Mouse (Mus musculus) lung, adult 2 months (tissue): ENCODE results near the gene Cmklr1.

Source experiments
- CTCF ChIP-seq: fragments of 200-500 bp; IDR thresholded peaks from 2 replicates; pipeline ENCODE4 v1.5.1; 2011; ENCODE audit warnings: mild to moderate bottlenecking, low read length, control low read depth; ENCODE audit not compliant: insufficient read depth
- POLR2A ChIP-seq: fragments of 200-500 bp; IDR thresholded peaks from 2 replicates; pipeline ENCODE4 v1.6.1; 2011; ENCODE audit warnings: low read depth, mild to moderate bottlenecking, control low read depth, low read length, borderline replicate concordance; ENCODE audit errors: extremely low read depth

DNA sequence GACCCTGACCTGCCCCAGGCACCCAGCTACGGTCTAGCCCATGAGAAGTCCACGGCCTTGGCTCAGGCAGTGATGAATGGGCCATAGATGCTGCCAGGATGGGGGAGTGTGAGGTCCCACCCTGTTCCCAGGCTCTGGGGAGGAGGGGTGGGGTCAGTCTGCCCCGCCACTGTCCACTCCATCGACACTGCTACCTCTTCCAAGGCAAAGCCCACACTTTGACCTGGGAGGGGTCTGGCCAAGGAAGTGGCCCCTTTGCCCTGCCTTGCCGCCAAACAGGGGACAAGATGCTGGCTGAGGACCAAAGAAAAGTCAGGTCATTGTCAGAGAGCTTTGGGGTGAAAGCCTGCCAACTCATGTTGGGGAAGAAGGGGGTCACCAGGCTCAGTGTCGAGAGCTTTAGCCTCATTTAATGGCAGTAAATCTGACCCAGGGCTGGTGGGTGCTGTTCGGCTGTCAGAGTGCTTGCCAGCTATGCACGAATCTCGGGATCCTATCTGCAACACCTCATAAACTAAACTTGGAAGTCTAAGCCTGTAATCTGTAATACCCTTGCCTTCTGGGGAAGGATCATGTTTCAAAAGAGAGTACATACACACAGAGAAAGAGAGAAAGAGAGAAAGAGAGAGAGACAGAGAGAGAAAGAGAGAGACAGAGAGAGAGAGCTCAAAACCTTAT is 17.1 kb downstream of the Cmklr1 start:
- TF ChIP-seq CTCF (no peak), POLR2A (no peak)
